Mouse (Mus musculus): ENCODE measurements around the gene Ccdc88b. TPM values are rescaled to one million over a fixed set of nuclear protein-coding genes. Genes with fewer than 3 reads are reported as not detected.

The Ccdc88b gene
- 1.2 TPM for polyA plus RNA-seq (2015; fragmentation: Illumina TruSeq; extraction: RNeasy Lipid Tissue Mini Kit (QIAGEN cat#74804); ENCODE audit: low read depth, low replicate concordance)

GRCm38 (mm10) chr19:6858031-6858430 is at the start of gene Ccdc88b:
Gene Ccdc88b (minus strand): TSS chr19:6858211.

GRCm38 (mm10) chr19:6840475-6841291 is 17.3 kb downstream of the Ccdc88b start, which contains the start of gene Rps6ka4:
Gene Rps6ka4 (minus strand): TSS chr19:6840636.

Other genes with a start within 250 kb of the Ccdc88b start
- 30.3 TPM for gene Rps6ka4, start 17.6 kb downstream of the Ccdc88b start, polyA plus RNA-seq (2015; fragmentation: Illumina TruSeq; extraction: RNeasy Lipid Tissue Mini Kit (QIAGEN cat#74804); ENCODE audit: low read depth, low replicate concordance)
- 58.7 TPM for gene Trmt112, start 51.5 kb upstream of the Ccdc88b start, polyA plus RNA-seq (2015; fragmentation: Illumina TruSeq; extraction: RNeasy Lipid Tissue Mini Kit (QIAGEN cat#74804); ENCODE audit: low read depth, low replicate concordance)
- 507 TPM for gene Prdx5, start 51.9 kb upstream of the Ccdc88b start, polyA plus RNA-seq (2015; fragmentation: Illumina TruSeq; extraction: RNeasy Lipid Tissue Mini Kit (QIAGEN cat#74804); ENCODE audit: low read depth, low replicate concordance)
- 63.1 TPM for gene Esrra, start 63.6 kb upstream of the Ccdc88b start, polyA plus RNA-seq (2015; fragmentation: Illumina TruSeq; extraction: RNeasy Lipid Tissue Mini Kit (QIAGEN cat#74804); ENCODE audit: low read depth, low replicate concordance)
- 13.3 TPM for gene Catsperz, start 67.2 kb upstream of the Ccdc88b start, polyA plus RNA-seq (2015; fragmentation: Illumina TruSeq; extraction: RNeasy Lipid Tissue Mini Kit (QIAGEN cat#74804); ENCODE audit: low read depth, low replicate concordance)
- gene Kcnk4, start 76.3 kb upstream of the Ccdc88b start, polyA plus RNA-seq (2015; fragmentation: Illumina TruSeq; extraction: RNeasy Lipid Tissue Mini Kit (QIAGEN cat#74804); ENCODE audit: low read depth, low replicate concordance) = 27.2 TPM
- gene Bad, start 83.7 kb upstream of the Ccdc88b start, polyA plus RNA-seq (2015; fragmentation: Illumina TruSeq; extraction: RNeasy Lipid Tissue Mini Kit (QIAGEN cat#74804); ENCODE audit: low read depth, low replicate concordance) = 76.2 TPM
- 114 TPM for gene Gpr137, start 84.3 kb upstream of the Ccdc88b start, polyA plus RNA-seq (2015; fragmentation: Illumina TruSeq; extraction: RNeasy Lipid Tissue Mini Kit (QIAGEN cat#74804); ENCODE audit: low read depth, low replicate concordance)
- 51.1 TPM for gene Ppp1r14b, start 116.8 kb upstream of the Ccdc88b start, polyA plus RNA-seq (2015; fragmentation: Illumina TruSeq; extraction: RNeasy Lipid Tissue Mini Kit (QIAGEN cat#74804); ENCODE audit: low read depth, low replicate concordance)
- 10.9 TPM for gene Plcb3, start 118.3 kb upstream of the Ccdc88b start, polyA plus RNA-seq (2015; fragmentation: Illumina TruSeq; extraction: RNeasy Lipid Tissue Mini Kit (QIAGEN cat#74804); ENCODE audit: low read depth, low replicate concordance)
- 240 TPM for gene Fkbp2, start 122.3 kb upstream of the Ccdc88b start, polyA plus RNA-seq (2015; fragmentation: Illumina TruSeq; extraction: RNeasy Lipid Tissue Mini Kit (QIAGEN cat#74804); ENCODE audit: low read depth, low replicate concordance)
- 79.8 TPM for gene Vegfb, start 129.4 kb upstream of the Ccdc88b start, polyA plus RNA-seq (2015; fragmentation: Illumina TruSeq; extraction: RNeasy Lipid Tissue Mini Kit (QIAGEN cat#74804); ENCODE audit: low read depth, low replicate concordance)
- 27.9 TPM for gene Dnajc4, start 134.4 kb upstream of the Ccdc88b start, polyA plus RNA-seq (2015; fragmentation: Illumina TruSeq; extraction: RNeasy Lipid Tissue Mini Kit (QIAGEN cat#74804); ENCODE audit: low read depth, low replicate concordance)
- 14.3 TPM for gene Nudt22, start 137.9 kb upstream of the Ccdc88b start, polyA plus RNA-seq (2015; fragmentation: Illumina TruSeq; extraction: RNeasy Lipid Tissue Mini Kit (QIAGEN cat#74804); ENCODE audit: low read depth, low replicate concordance)
- 21.3 TPM for gene Trpt1, start 137.9 kb upstream of the Ccdc88b start, polyA plus RNA-seq (2015; fragmentation: Illumina TruSeq; extraction: RNeasy Lipid Tissue Mini Kit (QIAGEN cat#74804); ENCODE audit: low read depth, low replicate concordance)
- 3.8 TPM for gene Fermt3, start 161.3 kb upstream of the Ccdc88b start, polyA plus RNA-seq (2015; fragmentation: Illumina TruSeq; extraction: RNeasy Lipid Tissue Mini Kit (QIAGEN cat#74804); ENCODE audit: low read depth, low replicate concordance)
- gene Stip1, start 181.8 kb upstream of the Ccdc88b start, polyA plus RNA-seq (2015; fragmentation: Illumina TruSeq; extraction: RNeasy Lipid Tissue Mini Kit (QIAGEN cat#74804); ENCODE audit: low read depth, low replicate concordance) = 245 TPM
- gene Macrod1, start 198.6 kb upstream of the Ccdc88b start, polyA plus RNA-seq (2015; fragmentation: Illumina TruSeq; extraction: RNeasy Lipid Tissue Mini Kit (QIAGEN cat#74804); ENCODE audit: low read depth, low replicate concordance) = 16.9 TPM
- gene Flrt1, start 247.5 kb upstream of the Ccdc88b start, polyA plus RNA-seq (2015; fragmentation: Illumina TruSeq; extraction: RNeasy Lipid Tissue Mini Kit (QIAGEN cat#74804); ENCODE audit: low read depth, low replicate concordance) = 9.3 TPM

Measured in brain, adult 10 weeks (tissue).